Mouse (Mus musculus) stomach, postnatal 0 days (tissue): Measurements from ENCODE around the gene Krt28.

Experiments used
- CTCF ChIP-seq: IDR thresholded peaks from 2 replicates; pipeline ENCODE4 v1.5.1; 2016; ENCODE audit warnings: antibody characterized with exemption, low read depth, mild to moderate bottlenecking, moderate library complexity
- EP300 ChIP-seq: optimal IDR thresholded peaks from 2 replicates; pipeline ENCODE3; 2016; ENCODE audit warnings: antibody characterized with exemption

GRCm38 (mm10) chr11:99390866-99391265, 16.2 kb upstream of the Krt28 start:
- TF ChIP-seq CTCF, result peak; percentile 31; the same call in 1 of the 2 replicates
- no peak for TF ChIP-seq EP300
